Mouse (Mus musculus) left cerebral cortex, postnatal 10 days (tissue): ENCODE measurements around the gene Dnmt1. TPM values are rescaled to one million over a fixed set of nuclear protein-coding genes. Genes with fewer than 3 reads are reported as not detected.

Experiments
- DNase-seq, 2 experiments: peaks; one replicate each; pipeline ENCODE4 v3.0.0; 2021 to 2022; ENCODE audit warnings: low spot score in 2 of 2, mixed read lengths in 1 of 2; ENCODE audit errors: extremely low spot score in 1 of 2
- intact Hi-C: fragments of 180-260 bp; cut with DNase I; formaldehyde crosslinking; loops from one replicate; pipeline ENCODE4 v1.15.1; 2025
- microRNA-seq: library from miRNA; unstranded; fragments of <30 nt; microRNA quantifications from one replicate; pipeline ENCODE4 v1.2.0, GENCODE M21; 2022
- total RNA-seq, 2 experiments: library from RNA; stranded (reverse); gene quantifications; 2 replicates each; pipeline ENCODE4 v1.2.3; 2021

The Dnmt1 gene
- total RNA-seq, 2 experiments from 2014 or later = 51.1 to 54.7 TPM

DNA sequence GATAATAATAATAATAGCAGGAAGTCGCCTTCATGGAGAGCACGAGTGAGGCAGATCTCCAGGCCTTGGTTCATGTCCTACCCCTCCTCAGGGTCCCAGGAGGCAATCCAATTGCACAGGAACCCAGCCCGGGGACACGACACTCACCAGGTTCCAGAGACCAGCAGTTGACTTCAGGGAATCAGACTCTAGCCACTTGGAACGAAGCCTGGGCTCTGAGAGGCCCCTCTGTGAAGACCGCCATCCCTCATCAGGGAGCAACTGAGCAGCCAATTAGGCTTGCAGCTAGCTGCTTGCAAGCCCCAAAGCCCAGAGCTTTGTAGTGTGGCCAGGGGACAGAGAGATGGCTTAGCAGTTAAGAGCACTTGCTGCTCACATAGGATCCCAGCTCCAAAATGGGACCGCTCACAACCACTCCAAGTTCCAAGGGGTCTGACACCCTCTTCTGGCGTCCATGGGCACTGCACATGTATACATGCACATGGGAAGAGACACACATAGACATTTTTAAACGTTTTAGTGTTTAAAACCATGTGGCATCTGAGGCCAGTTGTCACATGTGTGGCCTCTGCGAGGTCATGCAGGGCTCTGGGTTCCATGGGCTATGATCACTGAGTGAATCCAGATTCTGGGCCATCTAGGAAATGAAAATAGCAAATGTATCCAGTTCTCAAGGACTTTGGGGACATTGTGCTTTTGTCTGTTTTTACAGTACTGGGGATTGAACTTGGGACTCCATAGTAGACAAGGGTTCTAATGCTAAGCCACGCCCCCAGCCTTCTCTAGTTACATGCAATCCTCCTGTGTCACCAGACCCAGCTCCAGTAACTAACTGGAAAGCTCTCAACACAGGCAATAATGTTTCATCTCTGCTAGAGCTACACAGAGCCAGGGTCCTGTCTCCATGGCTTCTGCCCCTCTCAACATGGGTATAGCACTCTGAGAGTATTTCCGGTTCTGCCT, 89.2 kb downstream of the Dnmt1 start:
- intact Hi-C loops = no loop called here
- no peak for DNase-seq

DNA sequence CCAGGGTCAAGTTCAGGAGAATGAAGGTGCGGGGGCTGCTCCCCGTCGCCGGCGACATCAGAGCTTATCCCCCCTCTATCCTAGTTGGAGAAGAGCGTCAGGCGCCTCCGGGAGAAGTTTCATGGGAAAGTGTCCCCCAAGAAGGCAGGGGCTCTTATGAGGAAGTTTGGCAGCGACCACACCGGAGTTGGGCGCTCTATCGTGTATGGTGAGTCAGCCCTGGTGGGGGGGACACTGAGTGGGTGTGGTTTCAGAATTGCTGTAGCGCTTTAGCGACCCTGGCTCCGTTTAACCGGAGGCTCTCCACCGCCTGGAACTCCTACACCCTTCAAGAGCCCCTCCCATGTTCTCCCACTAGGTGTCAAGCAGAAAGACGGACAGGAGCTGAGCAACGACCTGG, 90.4 kb downstream of the Dnmt1 start:
- intact Hi-C loops = no loop called here
- peak in 1 of 2 experiments; percentile 47 for DNase-seq

DNA sequence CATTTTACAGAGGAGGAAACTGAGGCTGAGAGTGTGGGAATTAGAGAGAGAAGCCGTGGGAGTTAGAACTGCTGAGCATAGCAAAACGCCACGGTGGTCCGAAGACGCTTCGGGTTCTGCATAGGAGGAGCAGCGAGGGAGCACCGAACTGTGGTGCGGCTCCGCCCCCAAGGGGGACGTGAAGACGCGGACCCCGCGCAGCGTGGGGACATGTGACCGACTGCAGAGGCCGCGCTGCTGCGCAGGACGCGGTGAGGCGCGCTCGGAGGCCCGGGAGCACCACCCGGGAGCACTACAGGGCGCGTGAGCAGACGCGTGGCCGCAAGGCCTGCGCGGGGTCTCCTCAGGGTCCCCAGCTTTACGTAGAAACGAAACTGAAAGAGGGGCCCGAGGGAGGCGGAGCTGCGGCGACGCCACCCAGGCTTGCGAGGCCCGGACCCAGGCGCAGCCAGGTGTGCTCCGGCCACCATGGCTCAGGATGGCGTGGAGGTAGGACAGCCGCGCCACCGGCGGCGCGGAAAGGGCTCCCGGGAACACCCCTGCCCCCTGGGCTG, 91.2 kb downstream of the Dnmt1 start, which contains the start of gene A230050P20Rik:
Gene A230050P20Rik (plus strand): TSS at position 195 of the 554 bp plus-strand sequence.
- intact Hi-C loops = no loop called here

DNA sequence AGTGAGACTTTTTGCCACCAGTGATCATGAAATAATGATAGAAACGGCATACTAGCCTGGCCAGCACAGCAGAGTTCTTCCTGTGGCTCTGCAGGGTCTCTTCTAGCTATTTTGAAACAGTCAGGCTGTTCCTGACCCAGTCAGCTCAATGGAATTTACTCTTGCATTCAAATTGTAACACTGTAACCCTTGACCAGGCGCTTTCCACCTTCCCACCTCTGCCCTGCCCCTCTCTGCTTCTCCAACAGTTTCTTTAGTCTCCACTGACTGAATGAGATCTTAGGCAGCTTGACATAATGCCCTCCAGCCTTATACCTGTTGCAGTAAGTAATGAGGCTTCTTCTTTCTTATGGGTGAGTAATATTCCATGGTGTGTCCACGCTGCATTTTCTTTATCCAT, 92.8 kb downstream of the Dnmt1 start:
- DNase-seq = no peak
- intact Hi-C loops = no loop called here

More for the DNA sequence above, 91.2 kb downstream of the Dnmt1 start, which contains the start of gene A230050P20Rik:
- peak; percentile 58 to 89 for DNase-seq

DNA sequence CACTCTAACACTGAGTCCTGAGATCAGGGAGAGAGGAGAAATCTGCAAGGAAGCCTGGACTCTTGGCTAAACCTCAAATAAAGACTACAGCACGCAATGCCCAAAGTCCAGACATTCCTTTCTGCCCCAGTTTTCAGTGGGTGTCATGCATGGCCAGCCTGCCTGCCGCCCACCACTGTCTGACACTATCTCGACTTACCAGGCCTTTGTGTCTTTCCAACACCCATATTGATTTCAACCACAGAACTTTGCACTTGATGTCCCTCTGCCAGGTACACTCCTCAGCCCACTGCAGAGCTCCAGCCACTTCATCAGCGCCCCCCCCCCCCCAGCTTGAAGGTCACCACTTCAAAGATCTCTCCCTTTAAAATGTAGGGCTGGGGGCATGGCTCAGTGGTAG, 97.5 kb downstream of the Dnmt1 start:
- no peak for DNase-seq
- intact Hi-C loops = no loop called here

DNA sequence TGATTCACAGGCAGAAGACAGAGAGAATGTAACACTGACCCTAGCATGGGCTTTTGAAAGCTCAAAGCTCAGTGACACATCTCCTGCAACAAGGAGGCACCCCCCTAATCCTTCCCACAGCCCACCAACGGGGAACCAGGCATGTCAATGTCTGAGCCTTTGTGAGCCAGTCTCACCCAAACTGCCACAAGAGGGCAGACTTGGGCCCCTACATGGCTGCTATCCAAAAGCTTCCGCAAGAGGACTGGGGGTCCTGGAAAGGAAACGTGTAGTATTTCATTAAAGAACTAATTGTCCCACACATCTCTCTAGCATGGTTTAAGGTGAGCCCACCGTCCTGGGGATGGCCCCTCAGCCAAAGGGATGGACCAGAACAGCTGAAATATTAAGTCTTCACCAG, 97.9 kb downstream of the Dnmt1 start:
- intact Hi-C loops = no loop called here
- DNase-seq = no peak

DNA sequence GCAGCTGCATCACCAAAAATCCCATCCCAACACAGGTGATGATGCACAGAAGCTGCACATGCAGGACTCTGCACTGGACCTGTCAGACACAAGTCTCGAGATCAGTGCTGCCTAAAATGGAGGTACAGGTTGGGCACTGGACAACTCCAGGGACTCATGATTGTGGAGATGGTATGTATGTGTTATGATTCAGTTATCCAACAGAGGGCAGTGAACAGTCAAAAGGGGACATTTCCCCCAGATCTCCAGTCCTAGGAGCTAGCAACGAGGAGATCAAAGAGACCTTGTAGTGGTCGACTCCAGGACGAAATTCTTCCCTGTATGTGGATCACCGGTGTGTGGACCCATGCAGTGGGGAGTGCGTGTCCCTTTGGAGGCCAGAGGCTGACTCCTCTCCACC, 99.8 kb downstream of the Dnmt1 start:
- intact Hi-C loops = no loop called here
- no peak for DNase-seq

Small RNAs within 50 kb of the gene (microRNA-seq; reads per million reads assigned to microRNA genes)
- gene Mir7081 = 1.1 reads per million

Other genes starting within 250 kb of the Dnmt1 start
- 100 to 1,000 TPM; 221 to 232 TPM for gene Olfm2, start 213.5 kb downstream of the Dnmt1 start, total RNA-seq
- 1 to 10 TPM in 1 of 2 experiments, under 1 TPM in 1; 0.99 to 1.6 TPM for gene Col5a3, start 144.8 kb downstream of the Dnmt1 start, total RNA-seq
- not detected for gene Rdh8, start 141.4 kb downstream of the Dnmt1 start, total RNA-seq
- 10 to 100 TPM; 48.8 to 50.5 TPM for gene A230050P20Rik, start 91.2 kb downstream of the Dnmt1 start, total RNA-seq
- gene Angptl6, start 80.2 kb downstream of the Dnmt1 start, total RNA-seq = 1 to 10 TPM; 8.8 to 9.7 TPM
- gene Ppan, start 71.7 kb downstream of the Dnmt1 start, total RNA-seq = 10 to 100 TPM; 27.8 to 30.0 TPM
- gene Eif3g, start 61.3 kb downstream of the Dnmt1 start, total RNA-seq = 100 to 1,000 TPM; 120 to 127 TPM
- 1 to 10 TPM; 1.5 to 1.6 TPM for gene S1pr2, start 16.9 kb upstream of the Dnmt1 start, total RNA-seq
- 10 to 100 TPM; 53.3 to 56.0 TPM for gene Mrpl4, start 42.9 kb upstream of the Dnmt1 start, total RNA-seq
- 1 to 10 TPM; 3.1 to 3.3 TPM for gene Icam1, start 56.1 kb upstream of the Dnmt1 start, total RNA-seq
- under 1 TPM in 1 of 2 experiments, not detected in 1; 0.63 TPM for gene Icam4, start 69.5 kb upstream of the Dnmt1 start, total RNA-seq
- 100 to 1,000 TPM; 204 to 220 TPM for gene Icam5, start 72.2 kb upstream of the Dnmt1 start, total RNA-seq
- gene Zglp1, start 107.2 kb upstream of the Dnmt1 start, total RNA-seq = under 1 TPM in 1 of 2 experiments, not detected in 1; 0.97 TPM
- 1 to 10 TPM in 1 of 2 experiments, not detected in 1; 1.1 TPM for gene Gm49373, start 113.2 kb upstream of the Dnmt1 start, total RNA-seq
- 10 to 100 TPM; 48.1 to 53.0 TPM for gene Fdx1l, start 113.7 kb upstream of the Dnmt1 start, total RNA-seq
- 1 to 10 TPM; 2.1 to 3.2 TPM for gene Gm38431, start 132.1 kb upstream of the Dnmt1 start, total RNA-seq
- gene Raver1, start 132.1 kb upstream of the Dnmt1 start, total RNA-seq = 10 to 100 TPM; 31.2 to 31.4 TPM
- 10 to 100 TPM; 11.2 to 13.2 TPM for gene Tyk2, start 171.4 kb upstream of the Dnmt1 start, total RNA-seq
- gene Cdc37, start 190.1 kb upstream of the Dnmt1 start, total RNA-seq = 100 to 1,000 TPM; 127 to 129 TPM
- gene Pde4a, start 205.8 kb upstream of the Dnmt1 start, total RNA-seq = 10 to 100 TPM; 65.6 to 67.5 TPM